Mouse (Mus musculus) granulocyte monocyte progenitor cell, adult 5-6 weeks (primary cell): ENCODE results near the gene 1700024P04Rik. TPM values are rescaled to one million over a fixed set of nuclear protein-coding genes. Genes with fewer than 3 reads are reported as not detected.
"Not testable (repeated sequence)": the region's sequence is repeated elsewhere in the genome, so short reads cannot be mapped to it uniquely, and the experiment has no call there.

Source experiments
- ATAC-seq: replicated peaks from 2 replicates; pipeline ENCODE4 v1.8.0; 2016; ENCODE audit warnings: mild to moderate bottlenecking, moderate TSS enrichment, inconsistent platforms; ENCODE audit not compliant: poor library complexity, severe bottlenecking
- total RNA-seq, 2 experiments: library from RNA; stranded (forward) in 1 of 2; stranded (reverse) in 1 of 2; fragments of 200-712, 200-1000 nt in 1 of 2; fragments of >200 nt in 1 of 2; fragmentation: Nextera tagmentation in 1 of 2; gene quantifications; 2 replicates each; pipeline ENCODE4 v1.2.3; 2014 to 2017

The 1700024P04Rik gene
- total RNA-seq (2014; fragmentation: Nextera tagmentation) (not detected in 2 replicates), total RNA-seq (2017) (not detected in 2 replicates)

- ATAC-seq, result no peak
Measured at GRCm38 (mm10) chr13:98984465-98984864, at the start of gene 1700024P04Rik. Gene 1700024P04Rik, minus strand, starts transcription at chr13:98984565.

GRCm38 (mm10) chr13:99031223-99032216, 47.2 kb upstream of the 1700024P04Rik start:
- no peak for ATAC-seq

GRCm38 (mm10) chr13:99030579-99031200, 46.3 kb upstream of the 1700024P04Rik start:
- ATAC-seq, result peak; percentile 52

GRCm38 (mm10) chr13:99025268-99025667, 40.9 kb upstream of the 1700024P04Rik start:
- no peak for ATAC-seq

- no peak for ATAC-seq
Measured at GRCm38 (mm10) chr13:99022036-99022435, 37.7 kb upstream of the 1700024P04Rik start.

GRCm38 (mm10) chr13:99021181-99021580, 36.8 kb upstream of the 1700024P04Rik start:
- ATAC-seq, result no peak

GRCm38 (mm10) chr13:99019831-99020669, 35.7 kb upstream of the 1700024P04Rik start:
- no peak for ATAC-seq

GRCm38 (mm10) chr13:99018526-99019201, 34.3 kb upstream of the 1700024P04Rik start:
- no peak for ATAC-seq

GRCm38 (mm10) chr13:99016696-99017095, 32.3 kb upstream of the 1700024P04Rik start:
- no peak for ATAC-seq

GRCm38 (mm10) chr13:99012891-99013290, 28.5 kb upstream of the 1700024P04Rik start:
- ATAC-seq, result no peak

GRCm38 (mm10) chr13:99008013-99008412, 23.6 kb upstream of the 1700024P04Rik start:
- ATAC-seq, result no peak

- ATAC-seq, result peak; percentile 33
Measured at GRCm38 (mm10) chr13:99006389-99007099, 22.2 kb upstream of the 1700024P04Rik start.

GRCm38 (mm10) chr13:99001652-99002051, 17.3 kb upstream of the 1700024P04Rik start:
- not testable (repeated sequence) for ATAC-seq

GRCm38 (mm10) chr13:98997025-98997424, 12.7 kb upstream of the 1700024P04Rik start:
- peak; percentile 99 for ATAC-seq

GRCm38 (mm10) chr13:98977070-98977785, 7.1 kb downstream of the 1700024P04Rik start:
- no peak for ATAC-seq

GRCm38 (mm10) chr13:98976022-98976421, 8.3 kb downstream of the 1700024P04Rik start:
- not testable (repeated sequence) for ATAC-seq

- no peak for ATAC-seq
Measured at GRCm38 (mm10) chr13:98972090-98972489, 12.3 kb downstream of the 1700024P04Rik start.

GRCm38 (mm10) chr13:98971641-98972040, 12.7 kb downstream of the 1700024P04Rik start:
- ATAC-seq, result no peak
